Mouse (Mus musculus) megakaryocyte-erythroid progenitor cell, adult 5-6 weeks (primary cell): Measurements from ENCODE around the gene Emp2. TPM values are rescaled to one million over a fixed set of nuclear protein-coding genes. Genes with fewer than 3 reads are reported as not detected.

Experiments used
- ATAC-seq: replicated peaks from 2 replicates; pipeline ENCODE4 v1.8.0; 2016; ENCODE audit warnings: mild to moderate bottlenecking, inconsistent platforms; ENCODE audit not compliant: severe bottlenecking, poor library complexity, low FRiP score, low TSS enrichment
- total RNA-seq, 2 experiments: library from RNA; stranded (forward) in 1 of 2; stranded (reverse) in 1 of 2; fragments of 200-1000, 215-1000 nt in 1 of 2; fragments of >200 nt in 1 of 2; fragmentation: Nextera tagmentation in 1 of 2; gene quantifications; 2 replicates each; pipeline ENCODE4 v1.2.3; 2014 to 2017

The Emp2 gene
- total RNA-seq, 2 experiments from 2014 or later, result not detected

DNA sequence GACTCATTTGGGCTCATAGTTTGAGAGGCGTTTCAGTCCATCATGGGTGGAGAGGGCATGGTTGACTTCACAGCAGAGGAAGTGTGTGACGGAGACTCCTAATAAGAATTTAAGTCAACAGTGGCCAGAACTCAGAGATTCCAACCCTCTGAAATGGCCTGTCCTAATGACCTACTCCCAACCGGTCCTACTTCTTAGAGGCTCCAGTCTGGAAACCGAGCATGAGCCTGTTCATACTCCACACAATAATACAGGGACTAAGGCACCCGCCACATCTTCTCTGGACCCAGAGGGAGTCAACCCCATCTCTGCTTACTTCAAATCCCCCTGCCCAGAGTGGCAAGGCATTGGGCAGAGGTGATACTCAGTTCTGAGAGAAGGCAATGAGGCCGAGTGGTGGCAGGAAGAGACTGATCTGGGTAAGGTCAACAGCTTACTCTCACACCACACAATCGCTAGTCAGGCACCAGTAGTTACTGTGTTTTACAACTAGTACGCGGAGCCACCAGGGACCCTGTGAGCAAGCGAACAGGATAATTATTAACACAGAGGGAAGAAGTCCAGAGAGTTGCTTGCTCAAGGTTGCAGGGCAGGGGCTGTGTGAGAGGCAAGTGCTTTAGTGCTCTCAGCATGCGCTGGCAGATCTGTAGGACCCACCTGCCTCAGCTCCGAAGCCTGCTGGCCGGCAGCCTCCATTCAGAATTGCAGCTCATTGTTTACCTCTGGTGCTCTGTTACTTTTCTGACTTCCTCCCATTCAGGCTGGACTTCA is 14.0 kb upstream of the Emp2 start:
- no peak for ATAC-seq

DNA sequence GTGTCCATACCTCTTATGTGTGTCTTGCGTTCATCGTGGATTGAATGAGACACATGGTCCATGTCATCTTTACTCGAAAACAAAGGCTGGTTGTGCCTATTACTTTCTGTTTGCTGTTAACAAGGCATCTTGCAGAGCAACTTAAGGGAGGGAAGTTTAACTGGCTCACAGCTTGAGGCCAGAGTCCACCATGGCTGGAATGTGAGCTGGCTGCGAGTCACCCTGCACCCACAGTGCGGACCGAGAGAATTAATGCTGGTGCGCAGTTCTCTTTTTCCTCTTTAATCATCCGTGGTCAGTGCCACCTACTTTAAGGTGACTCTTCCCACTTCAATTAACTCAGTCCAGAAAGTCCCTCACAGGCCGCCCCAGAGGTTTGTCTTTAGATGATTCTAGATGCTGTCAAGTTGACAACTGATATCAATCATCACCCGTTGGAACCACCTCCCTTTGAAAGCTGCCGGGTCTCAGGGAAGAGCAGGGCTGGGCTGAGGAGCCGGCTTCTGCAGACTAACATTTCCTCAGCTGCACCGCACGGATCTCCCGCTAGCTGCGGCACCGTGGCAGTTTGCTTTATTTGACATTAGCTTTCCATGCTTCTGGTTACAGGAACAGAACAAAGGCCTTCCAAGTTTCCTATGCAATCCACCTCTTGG is 6.3 kb upstream of the Emp2 start:
- no peak for ATAC-seq

DNA sequence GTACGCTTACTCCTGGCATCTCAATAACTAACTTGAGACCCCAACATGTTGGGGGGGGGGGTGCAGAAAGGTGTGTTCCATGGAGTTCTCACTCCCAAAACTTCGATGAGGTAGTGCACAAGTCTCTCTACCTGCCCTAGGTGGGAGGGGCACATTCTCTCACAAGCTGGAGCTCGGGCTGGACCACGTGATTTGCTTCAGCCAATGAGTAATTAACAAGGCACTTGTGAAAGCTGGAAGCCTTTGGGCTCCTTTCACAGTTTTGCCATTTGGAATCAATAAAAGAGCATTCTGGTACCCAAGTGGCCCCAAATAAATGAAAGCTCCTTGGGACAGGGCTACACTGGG is 3.4 kb upstream of the Emp2 start:
- no peak for ATAC-seq

GRCm38 (mm10) chr16:10316493-10317196 is 2.9 kb upstream of the Emp2 start:
- no peak for ATAC-seq

DNA sequence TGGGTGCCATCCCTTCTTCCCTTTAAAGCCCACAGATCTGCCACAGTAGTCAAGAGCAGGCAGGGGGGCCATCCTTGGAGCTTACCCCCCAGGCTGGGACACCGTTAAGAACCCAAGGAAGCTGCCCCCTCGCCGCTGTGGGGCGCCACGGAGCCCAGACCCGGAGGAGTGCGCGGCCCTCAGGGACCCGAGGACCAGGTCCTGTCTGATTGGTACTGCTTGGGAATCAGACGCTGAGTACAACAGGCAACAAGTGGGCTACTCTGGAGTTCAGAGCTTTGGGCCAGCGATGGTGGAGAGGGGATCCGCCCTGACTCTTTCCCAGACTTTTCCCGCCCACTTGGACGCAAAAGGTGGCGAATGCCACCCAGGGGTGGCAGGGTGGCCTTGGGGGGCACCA is 542 bp downstream of the Emp2 start:
- ATAC-seq, result 0 out of 2 replicates have a peak, but pooled peaks have one; percentile 26

- ATAC-seq, result no peak
Measured at GRCm38 (mm10) chr16:10311989-10312388, 1.8 kb downstream of the Emp2 start.

- no peak for ATAC-seq
Measured at GRCm38 (mm10) chr16:10311086-10311485, 2.7 kb downstream of the Emp2 start.

- ATAC-seq, result no peak
Measured at GRCm38 (mm10) chr16:10310507-10310906, 3.3 kb downstream of the Emp2 start.

DNA sequence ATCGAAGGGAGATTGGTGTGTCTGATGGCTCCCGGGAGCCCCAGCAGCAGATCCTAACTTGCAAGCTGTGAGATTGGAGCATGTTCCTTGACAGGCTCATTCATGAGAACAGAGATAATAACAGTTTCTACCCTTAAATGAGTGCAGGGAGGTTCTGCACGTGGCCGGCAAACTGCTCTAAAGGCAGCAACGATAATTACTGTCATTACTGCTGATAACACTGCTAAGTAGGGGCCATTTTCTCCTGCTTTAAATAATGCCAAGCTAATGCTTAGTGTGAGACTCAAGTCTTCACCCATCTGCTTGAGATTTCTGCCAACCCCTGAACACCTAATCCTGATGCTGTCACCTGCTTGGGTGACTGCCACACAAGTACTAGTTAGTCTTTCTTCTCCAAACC is 6.4 kb downstream of the Emp2 start:
- peak; percentile 57 for ATAC-seq

DNA sequence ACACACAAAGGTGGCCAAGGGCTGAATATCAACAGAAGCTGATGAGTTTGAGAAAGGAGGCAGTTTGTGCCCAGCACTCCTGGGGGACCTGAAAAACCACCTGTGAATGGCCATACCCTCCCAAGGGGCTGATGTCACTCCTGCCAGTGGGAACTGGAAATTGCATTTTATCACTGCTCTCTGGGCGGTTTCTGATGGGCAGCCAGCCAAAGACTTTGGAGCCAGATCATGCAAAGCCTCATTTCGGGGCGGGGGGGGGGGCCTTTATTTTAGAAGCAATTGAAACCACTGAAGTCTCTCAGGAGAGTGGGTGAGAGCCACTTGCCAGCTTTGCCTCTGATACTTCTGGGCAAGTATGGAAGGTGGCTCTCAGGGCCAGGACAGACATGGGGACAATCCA is 7.7 kb downstream of the Emp2 start:
- no peak for ATAC-seq

- no peak for ATAC-seq
Measured at GRCm38 (mm10) chr16:10301337-10301736, 12.4 kb downstream of the Emp2 start.

GRCm38 (mm10) chr16:10300231-10301186 is 13.3 kb downstream of the Emp2 start:
- ATAC-seq, result no peak

GRCm38 (mm10) chr16:10299637-10300036 is 14.1 kb downstream of the Emp2 start:
- ATAC-seq, result no peak

- ATAC-seq, result no peak
Measured at GRCm38 (mm10) chr16:10297696-10298644, 15.8 kb downstream of the Emp2 start.

DNA sequence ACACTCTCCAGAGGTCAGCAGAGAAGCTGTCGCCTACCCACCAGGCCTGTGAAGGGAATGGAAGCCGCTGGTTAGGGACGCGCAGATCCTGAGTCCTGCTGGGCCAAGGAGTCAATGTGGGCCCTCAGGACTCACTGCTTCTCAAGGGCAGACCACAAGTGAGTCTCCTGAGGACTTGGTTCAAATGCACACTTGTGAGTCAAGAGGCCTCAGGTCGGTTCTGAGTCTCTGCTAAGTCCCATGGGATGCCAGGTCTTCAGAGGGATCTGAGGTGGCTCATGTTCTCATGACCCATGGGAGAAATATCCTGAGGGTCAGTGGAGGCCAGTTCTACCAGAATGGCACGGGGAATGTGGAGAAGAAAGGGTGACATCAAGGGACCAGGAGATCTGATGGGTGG is 25.7 kb downstream of the Emp2 start:
- ATAC-seq, result no peak

DNA sequence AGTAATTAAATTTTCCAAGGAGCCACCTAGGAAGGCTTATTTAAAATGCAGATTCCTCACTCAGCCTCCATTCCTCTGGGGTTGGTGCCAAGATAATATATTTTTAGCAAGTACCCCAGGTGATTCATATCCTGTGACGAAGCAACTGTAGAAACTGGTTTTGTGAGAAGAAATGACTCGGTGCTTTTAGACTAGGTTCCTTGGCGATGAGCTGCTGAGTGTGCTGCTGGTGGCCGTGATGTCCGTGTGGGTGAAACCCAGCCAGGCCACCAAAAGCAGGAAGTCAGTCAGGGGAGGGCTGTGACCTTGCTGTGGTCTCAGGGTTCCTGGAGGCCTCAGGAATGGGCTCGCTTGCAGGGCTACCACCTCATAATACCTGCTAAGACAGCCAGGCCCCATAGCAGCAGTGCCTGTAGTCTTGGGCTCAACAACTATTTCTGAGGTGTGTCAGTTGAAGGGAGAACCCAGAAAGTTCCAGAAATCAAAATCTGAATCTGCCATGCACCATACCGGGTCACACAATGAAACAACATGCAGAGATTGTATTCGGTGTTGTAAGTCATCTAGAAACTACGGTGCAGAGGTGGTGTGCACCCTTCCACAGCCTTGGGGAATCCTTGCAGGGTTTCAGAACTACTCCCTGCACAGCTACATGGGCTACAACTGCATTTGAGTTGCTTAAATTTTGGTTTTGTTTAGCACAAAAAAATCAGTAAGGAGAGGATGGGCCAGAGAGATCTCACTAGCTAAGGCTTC is 27.1 kb downstream of the Emp2 start:
- no peak for ATAC-seq

GRCm38 (mm10) chr16:10281890-10282289 is 31.9 kb downstream of the Emp2 start:
- no peak for ATAC-seq
